Mouse (Mus musculus) CH12F3 (cell line): Measurements from ENCODE around the gene Mapk8ip2.

Experiments
- in situ Hi-C: fragments of 300-500 bp; cut with MboI; formaldehyde crosslinking; loops from 2 replicates; pipeline ENCODE4 v1.14.3; 2020; ENCODE audit warnings: low sequenced_read_pairs

Mapk8ip2 gene

DNA sequence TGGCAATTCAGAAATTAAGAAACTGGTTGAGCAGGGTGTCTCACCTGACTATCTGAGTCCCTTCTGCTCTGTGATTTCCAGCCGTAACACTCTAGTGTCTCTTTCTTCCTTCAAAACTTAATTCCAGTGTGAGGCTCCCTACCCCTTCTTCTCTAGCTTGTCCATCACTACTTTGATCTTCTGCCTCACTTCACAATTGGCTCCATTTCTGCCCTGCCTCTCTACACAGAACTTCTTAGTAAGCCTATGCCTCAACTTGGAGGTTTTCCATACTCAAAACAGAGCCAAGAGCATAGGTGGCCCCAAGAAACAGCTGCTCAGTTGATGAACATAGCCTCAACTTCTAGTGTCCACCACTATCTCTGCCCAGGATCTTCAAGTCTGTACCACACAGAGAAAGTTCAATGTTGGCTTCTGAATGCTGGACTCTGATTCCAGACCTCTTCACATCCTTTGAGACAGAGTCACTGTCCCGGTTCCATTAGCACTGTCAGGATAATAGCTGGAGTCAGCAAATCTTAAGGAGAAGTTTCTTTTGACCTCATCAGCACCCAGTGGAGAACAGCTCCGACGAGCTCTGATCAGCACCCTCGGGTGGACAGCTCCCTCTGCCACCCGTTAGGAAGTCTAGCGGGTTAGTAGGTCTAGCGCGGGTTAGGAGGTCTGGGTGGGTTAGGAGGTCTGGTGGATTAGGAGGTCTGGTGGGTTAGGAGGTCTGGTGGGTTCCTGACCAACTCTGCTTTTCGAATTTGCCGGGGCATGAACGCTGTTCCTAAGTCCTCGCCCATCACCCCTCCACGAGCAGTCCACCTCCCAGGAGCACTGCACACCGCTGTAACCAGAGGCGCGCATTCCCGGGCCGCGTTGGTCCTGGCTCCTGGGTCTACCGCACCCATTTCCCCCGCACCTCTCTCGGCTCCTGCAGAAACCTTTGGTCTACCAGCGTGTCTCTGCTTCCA is 528 bp upstream of the Mapk8ip2 start:
- in situ Hi-C loops: no loop called here

- in situ Hi-C loops: no loop called here
Measured at GRCm38 (mm10) chr15:89454857-89455256, 1.1 kb downstream of the Mapk8ip2 start.

- in situ Hi-C loops: no loop called here
Measured at GRCm38 (mm10) chr15:89455642-89456041, 1.9 kb downstream of the Mapk8ip2 start.

- in situ Hi-C loops: no loop called here
Measured at GRCm38 (mm10) chr15:89458942-89459341, 5.2 kb downstream of the Mapk8ip2 start.

DNA sequence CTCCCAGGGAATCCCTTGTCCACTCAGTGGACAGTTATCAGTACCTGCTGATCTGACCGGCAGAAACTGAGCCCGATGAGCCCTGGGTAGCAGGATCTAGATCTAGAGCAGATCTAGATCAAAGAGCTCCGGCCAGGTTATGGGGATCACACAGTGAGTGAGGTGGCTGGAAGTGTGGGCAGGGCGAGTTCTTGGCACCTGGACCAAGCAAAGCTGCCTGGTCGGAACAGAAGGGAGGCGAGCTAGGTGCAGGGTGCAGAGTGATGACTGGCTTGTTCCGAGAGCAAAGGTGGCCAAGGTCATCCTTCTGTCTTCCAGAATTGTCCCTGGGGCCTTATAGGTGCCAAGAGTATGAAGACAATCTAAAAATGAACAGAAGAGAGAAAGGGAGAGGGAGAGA is 6.1 kb downstream of the Mapk8ip2 start:
- in situ Hi-C loops: no loop called here

DNA sequence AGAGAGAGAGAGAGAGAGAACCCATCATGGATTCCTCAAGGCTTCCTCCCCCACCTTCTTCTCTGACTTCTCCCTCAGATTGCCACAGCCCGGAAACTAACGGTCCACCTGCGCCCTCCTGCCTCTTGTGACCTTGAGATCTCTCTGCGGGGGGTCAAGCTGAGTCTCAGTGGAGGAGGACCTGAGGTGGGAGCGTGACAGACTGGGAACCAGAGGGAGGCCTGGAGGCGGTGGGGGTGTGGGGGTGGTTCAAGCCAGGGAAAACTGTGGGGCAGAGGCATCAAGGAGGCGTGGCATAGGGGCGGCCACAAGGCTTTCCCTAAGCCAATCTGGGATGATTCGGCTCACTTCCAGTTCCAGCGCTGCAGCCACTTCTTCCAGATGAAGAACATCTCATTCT is 6.6 kb downstream of the Mapk8ip2 start:
- in situ Hi-C loops: no loop called here

GRCm38 (mm10) chr15:89461321-89461720 is 7.6 kb downstream of the Mapk8ip2 start:
- in situ Hi-C loops: no loop called here

DNA sequence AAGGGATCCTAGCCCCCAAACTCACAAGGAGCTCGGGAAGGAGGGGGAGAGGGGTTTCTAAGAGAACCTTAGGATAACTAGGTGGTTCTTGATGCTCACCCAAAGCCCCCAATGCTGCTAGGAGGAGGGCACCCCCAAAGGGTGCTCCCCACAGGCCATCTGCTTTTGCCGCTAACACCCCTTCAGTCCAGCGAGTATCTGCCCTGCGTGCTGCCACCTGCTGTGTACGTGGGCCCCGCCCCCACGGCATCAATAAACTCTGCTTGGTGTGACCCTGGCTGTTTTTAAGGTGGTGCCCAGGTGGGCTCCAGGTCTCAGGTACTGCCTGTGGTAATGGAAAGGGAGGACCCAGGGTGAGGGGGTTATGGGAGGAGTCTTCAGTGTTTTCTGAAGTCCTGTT is 8.5 kb downstream of the Mapk8ip2 start:
- in situ Hi-C loops: no loop called here

GRCm38 (mm10) chr15:89463334-89464235 is 9.9 kb downstream of the Mapk8ip2 start:
- in situ Hi-C loops: no loop called here

- in situ Hi-C loops: no loop called here
Measured at GRCm38 (mm10) chr15:89465052-89465451, 11.3 kb downstream of the Mapk8ip2 start.

GRCm38 (mm10) chr15:89468577-89468976 is 14.9 kb downstream of the Mapk8ip2 start:
- in situ Hi-C loops: no loop called here

- in situ Hi-C loops: no loop called here
Measured at GRCm38 (mm10) chr15:89471476-89471875, 17.8 kb downstream of the Mapk8ip2 start.

DNA sequence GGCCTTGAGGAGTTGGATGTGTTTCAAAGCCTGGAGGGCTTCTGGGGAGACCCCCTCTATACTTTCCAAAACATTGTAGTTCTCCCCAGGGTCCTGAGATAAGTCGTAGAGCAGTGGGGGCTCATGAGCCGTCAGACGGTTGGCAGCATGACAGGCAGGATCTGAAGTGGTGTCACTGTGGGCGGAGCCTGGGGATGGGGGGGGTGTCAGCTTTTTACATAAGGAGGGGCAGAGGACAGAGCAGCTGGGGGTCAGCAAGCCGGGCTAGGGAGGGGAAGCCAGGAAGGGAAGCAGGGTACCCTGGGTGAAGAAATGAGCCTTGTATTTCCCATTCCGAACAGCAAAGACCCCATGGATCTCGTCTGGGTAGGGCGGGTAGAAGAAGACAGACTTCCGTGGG is 19.7 kb downstream of the Mapk8ip2 start:
- in situ Hi-C loops: no loop called here

- in situ Hi-C loops: no loop called here
Measured at GRCm38 (mm10) chr15:89473921-89474320, 20.2 kb downstream of the Mapk8ip2 start.

GRCm38 (mm10) chr15:89474596-89475292 is 21.0 kb downstream of the Mapk8ip2 start:
- in situ Hi-C loops: no loop called here

- in situ Hi-C loops: no loop called here
Measured at GRCm38 (mm10) chr15:89475293-89475600, 21.5 kb downstream of the Mapk8ip2 start.

DNA sequence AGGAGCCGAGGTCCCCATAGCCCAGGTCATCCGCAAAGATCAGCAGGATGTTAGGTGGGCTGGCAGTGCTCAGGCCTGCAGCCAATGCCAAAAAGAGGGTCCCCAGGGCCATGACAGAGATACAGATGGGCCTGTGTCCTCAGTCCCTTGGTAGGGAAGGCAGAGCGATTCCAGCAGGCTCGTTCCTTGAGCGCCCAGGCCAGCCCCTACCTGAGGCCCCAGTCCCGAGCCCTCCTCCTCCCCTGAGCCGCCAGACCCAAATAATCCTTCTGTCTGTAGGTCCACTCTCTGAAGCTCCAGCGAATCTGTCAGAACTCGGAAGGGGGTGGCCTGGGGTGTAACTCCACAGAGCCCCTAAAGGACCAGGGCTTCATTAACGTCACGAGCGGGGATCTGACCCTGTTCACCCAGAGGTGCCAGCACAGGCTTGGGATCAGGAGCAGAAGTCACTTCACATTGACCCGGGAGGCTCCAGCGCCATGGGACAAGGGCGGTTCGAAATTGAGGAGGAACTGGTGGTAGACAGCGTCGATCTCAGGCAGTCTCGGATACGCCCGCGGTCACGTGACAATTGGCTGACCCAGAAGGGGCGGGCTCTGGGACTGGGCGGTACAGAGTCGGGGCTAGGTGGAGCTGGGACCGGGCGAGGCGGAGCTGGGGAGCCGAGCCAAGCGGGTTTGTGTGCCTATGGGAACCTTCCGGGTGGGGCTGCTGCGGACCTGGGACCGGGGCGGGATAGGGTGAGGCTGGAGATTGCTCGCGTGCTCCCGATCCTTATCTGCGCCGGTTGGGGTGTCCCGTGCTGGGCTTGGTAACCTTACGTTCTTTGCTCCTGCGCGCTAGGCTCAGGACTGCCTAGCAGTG is 22.1 kb downstream of the Mapk8ip2 start:
- in situ Hi-C loops: no loop called here

DNA sequence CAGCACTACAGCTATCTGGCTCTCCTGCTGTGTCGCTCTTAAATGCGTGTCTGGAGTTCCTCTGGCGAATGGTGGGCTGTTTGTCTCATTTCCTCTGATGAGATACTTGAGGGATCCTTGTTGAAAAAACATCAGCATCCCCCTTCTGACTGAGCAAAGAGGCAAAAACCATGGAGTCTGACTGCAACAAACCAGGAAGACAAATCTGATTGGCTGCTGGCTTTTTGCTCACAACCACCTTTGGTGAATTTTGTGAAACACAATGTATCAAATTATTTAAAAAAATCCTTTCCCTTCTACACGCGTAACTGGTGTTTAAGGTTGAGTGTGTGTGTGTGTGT is 22.7 kb downstream of the Mapk8ip2 start:
- in situ Hi-C loops: no loop called here

DNA sequence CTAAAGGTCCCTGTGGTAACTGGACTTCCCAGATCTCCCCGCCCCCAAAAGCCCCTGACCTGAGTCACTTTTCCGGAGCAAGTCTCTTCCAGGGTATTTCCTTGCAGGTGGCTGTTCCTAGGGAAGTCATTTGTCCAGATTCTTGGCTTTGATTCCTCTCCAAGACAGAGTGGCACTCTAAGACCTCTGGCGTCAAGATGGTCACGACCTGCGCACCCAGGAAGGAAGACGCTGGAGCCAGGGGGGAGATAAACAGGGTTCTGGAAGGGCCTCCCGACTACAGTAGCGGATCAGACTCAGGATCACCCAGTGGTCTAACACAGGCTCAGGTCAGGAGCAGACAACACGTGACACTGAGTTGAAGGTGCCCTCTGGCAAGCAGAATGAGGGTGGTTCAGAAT is 23.4 kb downstream of the Mapk8ip2 start, which contains the start of gene Arsa:
Gene Arsa, minus strand, starts transcription at position 335 of the 401 bp plus-strand sequence.
- in situ Hi-C loops: no loop called here

GRCm38 (mm10) chr15:89477806-89478205 is 24.1 kb downstream of the Mapk8ip2 start:
- in situ Hi-C loops: no loop called here
